Mouse (Mus musculus) midbrain, embryonic 15.5 days (tissue): ENCODE data around the gene Morf4l1. TPM values are rescaled to one million over a fixed set of nuclear protein-coding genes. Genes with fewer than 3 reads are reported as not detected.
"Not testable (repeated sequence)": the region's sequence is repeated elsewhere in the genome, so short reads cannot be mapped to it uniquely, and the experiment has no call there.

Experiments used
- ATAC-seq: fragments of 200-750 bp; cut with Nextera tagmentation; replicated peaks from 2 replicates; pipeline ENCODE4 v1.8.0; 2017; ENCODE audit warnings: moderate TSS enrichment
- H3K27ac ChIP-seq: fragments of 300-500 bp; sonication (generic); 2 replicates; pipeline ENCODE4 v1.5.1; 2015; ENCODE audit warnings: mild to moderate bottlenecking, inconsistent platforms
- H3K27me3 ChIP-seq: fragments of 300-500 bp; sonication (generic); replicated peaks from 2 replicates; pipeline ENCODE4 v1.6.1; 2015; ENCODE audit warnings: inconsistent platforms
- H3K36me3 ChIP-seq: fragments of 300-500 bp; sonication (generic); replicated peaks from 2 replicates; pipeline ENCODE4 v1.6.1; 2015; ENCODE audit warnings: inconsistent platforms
- H3K4me1 ChIP-seq: fragments of 300-500 bp; sonication (generic); 2 replicates; pipeline ENCODE4 v1.6.1; 2015; ENCODE audit warnings: inconsistent platforms
- H3K4me2 ChIP-seq: fragments of 300-500 bp; sonication (generic); 2 replicates; pipeline ENCODE4 v1.6.1; 2015; ENCODE audit warnings: inconsistent platforms, mild to moderate bottlenecking, moderate library complexity
- H3K4me3 ChIP-seq: fragments of 300-500 bp; sonication (generic); 2 replicates; pipeline ENCODE4 v1.5.1; 2015; ENCODE audit warnings: mild to moderate bottlenecking, inconsistent platforms
- H3K9ac ChIP-seq: fragments of 300-500 bp; sonication (generic); 2 replicates; pipeline ENCODE4 v1.6.1; 2015; ENCODE audit warnings: mild to moderate bottlenecking, inconsistent platforms
- H3K9me3 ChIP-seq: fragments of 300-500 bp; sonication (generic); 2 replicates; pipeline ENCODE4 v1.6.1; 2016; ENCODE audit warnings: inconsistent platforms
- WGBS: fragments of 180-500 bp; shearing (Covaris S2); methylation state at CpG from one replicate; pipeline ENCODE4 v1.1.7; 2015; ENCODE audit warnings: mixed read lengths; 5-methylcytosine and 5-hydroxymethylcytosine counted together
- polyA plus RNA-seq: library from polyadenylated mRNA; unstranded; fragments of >200 nt; fragmentation: Nextera tagmentation; extraction: Ambion mirVana; gene quantifications from 2 replicates; pipeline ENCODE4 v1.2.1, GENCODE M21; 2015

Morf4l1 gene
- polyA plus RNA-seq, 1 experiment from 2014 or later: 569 TPM

DNA sequence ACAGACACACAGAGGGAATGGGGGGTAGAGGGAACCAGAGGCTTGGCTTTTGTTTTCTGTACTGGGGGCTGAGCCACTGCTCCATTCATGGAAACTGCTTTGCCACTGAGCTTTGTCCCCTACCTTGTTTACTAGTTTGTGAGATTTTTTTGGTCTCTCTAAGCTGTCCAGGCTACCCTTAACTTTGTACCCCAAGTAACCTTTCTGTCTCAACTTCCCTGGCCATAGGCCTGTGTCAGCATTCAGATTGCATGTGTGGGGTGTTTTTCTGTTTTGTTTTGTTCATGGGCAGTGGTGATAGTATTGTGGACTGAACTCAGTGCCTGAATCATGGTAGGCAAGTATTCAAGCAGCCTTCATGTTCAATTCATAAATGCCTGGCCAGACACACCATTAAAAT, 6.3 kb downstream of the Morf4l1 start:
- Histone ChIP-seq H3K4me1 (peaks cover 37% of the 10 kb centered on the region), H3K27me3 (no peaks in the 10 kb centered on the region), H3K4me2 (no peak overlapping the region), H3K27ac (no peak overlapping the region), H3K36me3 (no peaks in the 10 kb centered on the region; the same call in 1 of the 2 replicates), H3K9ac (no peak overlapping the region), H3K9me3 (no peaks in the 10 kb centered on the region), H3K4me3 (no peak overlapping the region)
- no peak for ATAC-seq

DNA sequence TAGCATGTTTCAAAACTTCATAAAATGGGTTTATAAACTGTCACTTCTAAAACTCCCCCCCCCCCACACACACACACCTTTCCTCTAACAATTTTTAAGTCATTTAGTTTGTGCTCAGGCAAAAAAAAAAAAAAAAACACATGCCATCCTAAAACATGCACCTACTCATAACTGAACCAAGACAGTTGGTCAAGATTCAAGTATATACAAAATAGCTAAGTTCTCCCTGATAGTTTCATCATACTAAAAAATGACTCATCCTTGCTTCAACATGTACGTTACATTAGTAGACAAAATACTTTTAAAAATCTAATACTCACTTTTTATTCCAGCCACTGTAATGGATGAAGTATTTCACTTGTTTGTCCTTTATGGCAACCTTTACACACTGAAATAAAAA, 7.7 kb downstream of the Morf4l1 start:
- ATAC-seq: no peak
- peaks cover 25% of the 10 kb centered on the region for H3K4me1 ChIP-seq
- no peak overlapping the region for H3K4me2 ChIP-seq
- WGBS: 92% methylated on average over 1 of the region's 1 CpGs
- peaks cover 2% of the 10 kb centered on the region; the same call in 1 of the 2 replicates for H3K36me3 ChIP-seq
- H3K9me3 ChIP-seq: no peaks in the 10 kb centered on the region
- H3K27ac ChIP-seq: no peak overlapping the region
- H3K27me3 ChIP-seq: no peaks in the 10 kb centered on the region
- no peak overlapping the region for H3K9ac ChIP-seq
- H3K4me3 ChIP-seq: no peak overlapping the region

DNA sequence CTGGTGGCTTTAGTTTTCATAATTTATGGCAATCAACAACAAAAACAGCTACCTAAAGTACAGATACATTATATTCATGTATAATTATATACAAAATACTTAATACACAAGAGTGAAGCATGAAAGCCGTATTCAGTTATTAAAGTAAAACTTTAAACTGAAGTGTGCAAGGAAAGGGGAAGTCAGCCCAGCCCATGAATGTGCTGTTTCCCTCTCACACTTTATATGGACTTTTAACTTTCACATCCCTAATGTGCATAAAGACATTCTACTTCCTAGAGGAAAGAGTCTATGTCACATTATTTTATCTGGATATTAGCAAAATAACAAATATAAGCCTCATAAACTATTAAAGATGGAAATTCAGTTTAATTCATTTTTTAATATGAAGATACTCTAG, 9.1 kb downstream of the Morf4l1 start:
- Histone ChIP-seq H3K9ac (no peak overlapping the region), H3K9me3 (no peaks in the 10 kb centered on the region), H3K4me3 (no peak overlapping the region), H3K4me2 (no peak overlapping the region), H3K36me3 (peaks cover 12% of the 10 kb centered on the region), H3K27me3 (no peaks in the 10 kb centered on the region), H3K27ac (no peak overlapping the region), H3K4me1 (peaks cover 18% of the 10 kb centered on the region; the same call in 1 of the 2 replicates)
- no peak for ATAC-seq
- 89% methylated on average over 1 of the region's 1 CpGs for WGBS

DNA sequence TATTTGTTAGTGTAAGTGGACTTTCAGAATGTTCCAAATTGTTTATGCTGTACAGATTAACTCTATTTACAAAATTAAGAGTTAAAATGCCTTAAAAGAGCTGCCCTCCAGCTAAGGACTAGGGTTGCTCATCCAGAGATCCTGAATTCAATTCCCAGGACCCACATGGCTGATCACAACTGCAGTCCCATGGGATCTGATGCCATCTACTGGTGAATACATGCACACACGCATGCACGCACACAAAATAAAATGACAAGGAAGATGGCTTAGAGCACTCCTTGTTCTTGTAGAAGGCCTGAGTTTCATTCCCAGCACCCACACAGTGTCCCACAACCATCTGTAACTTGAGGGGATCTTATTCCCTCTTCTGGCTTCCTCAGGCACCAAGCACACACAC, 13.8 kb downstream of the Morf4l1 start:
- no peak overlapping the region for H3K4me3 ChIP-seq
- ATAC-seq: peak; percentile 43; the same call in 1 of the 2 replicates
- peaks cover 43% of the 10 kb centered on the region for H3K36me3 ChIP-seq
- H3K9ac ChIP-seq: no peak overlapping the region
- no peaks in the 10 kb centered on the region for H3K4me1 ChIP-seq
- H3K4me2 ChIP-seq: no peak overlapping the region
- no peaks in the 10 kb centered on the region for H3K27me3 ChIP-seq
- no peaks in the 10 kb centered on the region for H3K9me3 ChIP-seq
- H3K27ac ChIP-seq: no peak overlapping the region
- WGBS: 68% methylated on average over 2 of the region's 2 CpGs

- H3K9me3 ChIP-seq: no peaks in the 10 kb centered on the region
- no peak overlapping the region for H3K4me3 ChIP-seq
- WGBS: 90% methylated on average over 5 of the region's 5 CpGs
- H3K4me2 ChIP-seq: no peak overlapping the region
- H3K27ac ChIP-seq: no peak overlapping the region
- ATAC-seq: 0 out of 2 replicates have a peak, but pooled peaks have one; percentile 7
- H3K27me3 ChIP-seq: no peaks in the 10 kb centered on the region
- no peak overlapping the region for H3K9ac ChIP-seq
- H3K36me3 ChIP-seq: peaks cover 51% of the 10 kb centered on the region
- H3K4me1 ChIP-seq: no peaks in the 10 kb centered on the region
Observed at GRCm38 (mm10) chr9:90098934-90099333, 15.6 kb downstream of the Morf4l1 start.

DNA sequence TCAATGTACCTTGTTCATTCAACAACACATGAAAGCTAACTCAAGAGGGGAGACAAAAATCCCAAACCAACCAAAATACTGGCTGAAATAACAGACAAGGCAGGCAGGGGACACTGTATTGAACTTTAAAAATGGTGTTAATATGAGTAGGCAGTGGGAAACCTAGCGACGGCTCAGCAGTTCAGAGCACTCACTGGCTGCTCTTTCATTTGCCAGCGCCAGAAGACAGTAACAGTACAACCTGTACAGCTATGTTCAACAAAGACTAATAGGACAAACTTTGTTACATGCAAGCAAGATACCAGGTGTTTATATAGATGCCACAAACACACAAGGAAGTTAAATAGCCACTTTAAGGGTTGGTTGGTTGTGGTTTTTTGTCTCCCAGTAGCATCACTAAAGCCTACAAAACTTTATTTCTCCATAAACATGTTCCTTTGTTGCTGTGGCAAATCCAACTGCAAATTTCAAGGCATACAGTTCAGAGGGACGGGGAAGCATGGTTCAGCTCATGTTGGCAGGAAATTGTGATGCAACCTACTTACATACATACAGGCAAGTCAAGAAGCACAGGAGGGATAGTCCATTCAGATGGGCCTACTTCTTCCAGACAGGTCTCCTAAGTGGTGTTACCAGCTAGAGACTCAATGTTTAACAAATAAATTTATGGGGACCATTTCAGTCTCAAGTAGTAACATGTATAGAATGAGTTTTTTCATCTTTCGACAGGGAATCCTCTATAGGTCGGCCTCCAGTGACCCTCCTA, 25.1 kb downstream of the Morf4l1 start:
- WGBS: 95% methylated on average over 6 of the region's 6 CpGs
- Histone ChIP-seq H3K27me3 (no peaks in the 10 kb centered on the region), H3K9ac (no peak overlapping the region), H3K4me3 (no peak overlapping the region), H3K9me3 (no peaks in the 10 kb centered on the region), H3K27ac (no peak overlapping the region), H3K4me2 (no peak overlapping the region), H3K4me1 (no peaks in the 10 kb centered on the region), H3K36me3 (peaks cover 34% of the 10 kb centered on the region)
- ATAC-seq: no peak

DNA sequence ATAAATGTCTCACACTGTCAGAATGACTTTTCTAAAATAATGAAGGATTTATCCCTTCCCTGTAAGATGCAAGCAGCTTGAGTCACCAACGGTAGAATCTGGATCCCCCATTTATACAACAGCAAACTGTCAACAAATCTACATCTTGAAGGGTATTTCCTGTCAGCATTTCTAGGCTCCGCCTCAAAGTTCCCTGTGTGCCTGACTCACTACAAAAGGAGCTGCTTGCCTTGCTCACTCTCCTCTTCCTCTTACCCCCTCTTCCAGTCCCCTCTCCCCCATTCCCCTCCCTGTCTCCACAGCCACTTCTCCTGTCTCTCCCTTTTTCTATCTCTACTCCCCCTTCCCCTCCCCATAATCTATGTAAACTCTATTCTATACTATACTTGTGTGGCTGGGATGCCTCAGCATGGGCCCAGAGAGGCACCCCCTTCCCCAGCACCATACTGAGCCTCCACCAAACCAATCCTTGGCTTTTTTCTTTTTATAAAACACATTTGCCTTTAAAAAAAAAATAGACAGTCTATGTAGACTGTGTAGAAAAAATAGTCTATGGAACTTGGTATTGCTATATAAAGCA, 26.6 kb downstream of the Morf4l1 start:
- Histone ChIP-seq H3K4me1 (no peaks in the 10 kb centered on the region), H3K27me3 (no peaks in the 10 kb centered on the region), H3K9ac (no peak overlapping the region), H3K4me2 (no peak overlapping the region), H3K36me3 (peaks cover 34% of the 10 kb centered on the region), H3K9me3 (no peaks in the 10 kb centered on the region), H3K27ac (no peak overlapping the region), H3K4me3 (no peak overlapping the region)
- 89% methylated on average over 2 of the region's 2 CpGs for WGBS
- peak; percentile 56 for ATAC-seq

DNA sequence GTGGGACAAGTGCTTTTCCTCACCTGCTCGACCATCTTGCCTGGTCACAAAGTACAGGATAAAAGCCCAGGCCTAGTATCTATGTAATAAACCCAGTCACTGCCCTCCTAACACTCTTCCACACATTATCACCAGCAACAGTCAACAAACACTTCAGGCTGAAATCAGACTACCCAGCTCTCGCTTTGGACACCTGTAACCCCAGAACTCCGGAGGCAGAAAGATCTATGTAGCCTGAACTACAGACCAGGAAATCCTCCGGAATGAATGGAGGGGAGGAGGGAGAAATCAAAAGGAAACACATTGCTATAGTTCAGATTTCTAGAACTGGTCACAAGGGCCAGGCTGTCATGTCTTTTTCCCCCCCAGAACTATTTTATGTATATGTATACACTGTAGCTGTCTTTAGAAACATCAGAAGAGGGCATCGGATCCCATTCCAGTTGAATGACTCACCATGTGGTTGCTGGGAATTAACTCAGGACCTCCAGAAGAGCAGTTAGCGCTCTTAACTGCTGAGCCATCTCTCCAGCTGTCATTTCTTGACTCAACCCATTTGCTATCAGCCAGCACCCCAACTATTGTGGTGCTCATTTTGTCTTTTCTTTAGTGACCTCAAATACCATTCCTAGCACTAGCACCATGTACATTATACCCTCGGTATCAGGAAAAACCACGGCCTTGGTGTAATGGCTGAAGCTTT, 29.7 kb downstream of the Morf4l1 start:
- no peaks in the 10 kb centered on the region for H3K9me3 ChIP-seq

GRCm38 (mm10) chr9:90084152-90084551, 30.4 kb downstream of the Morf4l1 start:
- H3K4me2 ChIP-seq: no peak overlapping the region
- H3K9ac ChIP-seq: no peak overlapping the region
- H3K27me3 ChIP-seq: no peaks in the 10 kb centered on the region
- H3K27ac ChIP-seq: no peak overlapping the region
- H3K36me3 ChIP-seq: peaks cover 10% of the 10 kb centered on the region
- ATAC-seq: no peak
- H3K4me1 ChIP-seq: no peaks in the 10 kb centered on the region
- no peak overlapping the region for H3K4me3 ChIP-seq
- H3K9me3 ChIP-seq: no peaks in the 10 kb centered on the region
- 82% methylated on average over 3 of the region's 3 CpGs for WGBS

More for the DNA sequence above, 29.7 kb downstream of the Morf4l1 start:
- Histone ChIP-seq H3K4me2 (no peak overlapping the region), H3K27me3 (no peaks in the 10 kb centered on the region), H3K27ac (no peak overlapping the region), H3K4me1 (no peaks in the 10 kb centered on the region), H3K9ac (no peak overlapping the region), H3K36me3 (peaks cover 17% of the 10 kb centered on the region), H3K4me3 (no peak overlapping the region)
- ATAC-seq: no peak
- WGBS: 94% methylated on average over 8 of the region's 8 CpGs

DNA sequence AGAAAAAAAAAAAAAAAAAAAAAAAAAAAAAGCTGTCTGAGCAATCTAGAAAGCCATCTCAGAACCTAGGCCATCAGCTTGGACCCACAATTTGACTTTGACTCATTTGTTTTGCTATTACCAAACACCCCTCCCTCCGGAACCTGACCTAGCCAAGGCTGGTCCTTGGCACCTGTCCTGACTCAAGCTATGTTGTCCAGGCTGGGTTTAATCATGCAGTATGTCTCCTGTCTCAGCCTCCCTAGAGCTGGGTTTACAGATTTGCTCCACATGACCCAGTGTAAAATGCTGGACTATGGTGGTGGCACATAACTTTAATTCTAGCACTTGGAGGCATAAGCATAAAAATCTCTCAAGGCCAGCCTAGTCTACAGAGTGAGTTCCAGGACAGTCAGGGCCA, 31.6 kb downstream of the Morf4l1 start:
- Histone ChIP-seq H3K36me3 (peaks cover 9% of the 10 kb centered on the region), H3K27ac (no peak overlapping the region), H3K4me1 (no peaks in the 10 kb centered on the region), H3K9me3 (no peaks in the 10 kb centered on the region), H3K4me3 (no peak overlapping the region), H3K4me2 (no peak overlapping the region), H3K27me3 (no peaks in the 10 kb centered on the region), H3K9ac (no peak overlapping the region)
- no peak for ATAC-seq
- WGBS: 97% methylated on average over 1 of the region's 1 CpGs

- not testable (repeated sequence) for H3K27me3 ChIP-seq, H3K36me3 ChIP-seq, ATAC-seq, H3K4me3 ChIP-seq, H3K9ac ChIP-seq, H3K4me2 ChIP-seq, H3K27ac ChIP-seq, H3K9me3 ChIP-seq, H3K4me1 ChIP-seq
- WGBS: 89% methylated on average over 6 of the region's 6 CpGs
Observed at GRCm38 (mm10) chr9:90081961-90082360, 32.6 kb downstream of the Morf4l1 start.

DNA sequence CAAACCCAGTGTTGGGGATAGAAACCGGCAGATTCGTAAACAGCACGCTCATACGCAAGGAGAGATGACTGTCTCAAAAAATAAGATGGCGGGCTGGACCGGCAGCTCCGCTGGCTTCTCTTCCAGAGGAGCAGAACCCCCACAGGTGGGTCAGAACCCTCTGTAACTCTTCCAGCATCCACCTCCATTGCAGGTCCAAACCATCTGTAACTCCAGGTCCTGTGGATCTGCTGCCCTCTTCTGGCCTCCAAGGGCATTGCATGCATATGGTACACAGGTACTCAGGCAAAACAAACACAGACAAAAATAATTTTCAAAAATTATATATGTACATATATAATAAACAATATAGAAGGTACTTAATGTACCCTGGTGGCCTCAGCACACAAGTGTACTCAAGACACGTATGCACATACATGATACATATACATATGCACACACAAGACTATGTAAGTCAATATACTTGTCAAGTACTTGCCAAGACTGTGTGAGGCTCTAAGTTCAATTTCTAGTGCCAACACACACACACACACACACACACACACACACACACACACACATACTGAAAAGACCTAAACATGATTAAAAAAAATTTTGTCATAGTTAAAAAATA, 37.6 kb downstream of the Morf4l1 start:
- peak; percentile 45; the same call in 1 of the 2 replicates for ATAC-seq
- no peak overlapping the region for H3K27ac ChIP-seq
- no peak overlapping the region for H3K4me2 ChIP-seq
- H3K4me1 ChIP-seq: no peaks in the 10 kb centered on the region
- WGBS: 58% methylated on average over 8 of the region's 8 CpGs
- H3K4me3 ChIP-seq: no peak overlapping the region
- H3K27me3 ChIP-seq: no peaks in the 10 kb centered on the region
- H3K36me3 ChIP-seq: no peaks in the 10 kb centered on the region
- no peaks in the 10 kb centered on the region for H3K9me3 ChIP-seq
- H3K9ac ChIP-seq: no peak overlapping the region
